Comparison of ENCODE assay signal across 9 mouse cellular contexts in the genomic region with DNA sequence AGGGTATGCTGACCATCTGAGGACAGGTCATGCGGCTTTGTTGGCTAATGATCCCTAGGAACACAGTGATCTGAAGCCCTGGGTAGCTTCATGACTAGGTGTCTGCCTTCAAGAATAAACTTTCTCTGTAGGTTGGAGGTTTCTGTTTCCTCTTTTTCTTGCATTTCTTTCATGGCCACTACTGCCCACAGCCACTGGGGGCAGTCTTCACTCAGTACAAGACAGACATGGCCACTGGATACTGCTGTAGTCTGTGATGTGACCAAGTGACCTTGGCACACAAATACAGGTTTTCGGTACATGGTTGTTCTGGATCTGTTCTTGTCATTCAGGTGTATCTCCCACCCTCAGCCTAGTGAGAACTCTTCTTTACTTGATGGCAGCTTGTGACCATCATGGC. TPM values are rescaled to one million over a fixed set of nuclear protein-coding genes. Genes with fewer than 3 reads are reported as not detected.
DNase-seq lines count a peak whose midpoint lies in the region; ATAC-seq lines count a peak whose summit lies in the region.
"Had no signal": no experiment of that assay in that cellular context is flagged by ENCODE, and none has a peak within 500 bp of the region (broad histone marks: within the 10 kb centered on the region; RNA-seq: fewer than 3 reads in every experiment).

No protein-coding gene starts in this region.

- no peaks in the 10 kb centered on the region for H3K9me3 ChIP-seq in midbrain, embryonic 12.5 days
- no peaks in the 10 kb centered on the region for H3K9me3 ChIP-seq in midbrain, embryonic 15.5 days
- H3K9me3 ChIP-seq in liver, embryonic 11.5 days (ENCODE audit: control insufficient read depth, low read length), result no peaks in the 10 kb centered on the region

- H3K4me3 ChIP-seq in midbrain, embryonic 12.5 days, result no peak overlapping the region
- H3K4me3 ChIP-seq in midbrain, embryonic 15.5 days, result no peak overlapping the region
- H3K4me3 ChIP-seq in liver, embryonic 11.5 days (ENCODE audit: low read depth, low read length), result no peak overlapping the region
- H3K4me3 ChIP-seq: myocyte had no signal

- H3K9ac ChIP-seq in midbrain, embryonic 12.5 days (replicated peaks), result no peak overlapping the region
- no peak overlapping the region for H3K9ac ChIP-seq in midbrain, embryonic 15.5 days
- no peak overlapping the region for H3K9ac ChIP-seq in liver, embryonic 11.5 days (ENCODE audit: low read depth, low read length)

- no peaks in the 10 kb centered on the region for H3K27me3 ChIP-seq in midbrain, embryonic 12.5 days
- H3K27me3 ChIP-seq in midbrain, embryonic 15.5 days (replicated peaks), result no peaks in the 10 kb centered on the region
- H3K27me3 ChIP-seq in liver, embryonic 11.5 days (replicated peaks; ENCODE audit: control insufficient read depth, insufficient read depth, low read length), result no peaks in the 10 kb centered on the region

- peaks cover 49% of the 10 kb centered on the region for H3K36me3 ChIP-seq in midbrain, embryonic 12.5 days
- H3K36me3 ChIP-seq in midbrain, embryonic 15.5 days (replicated peaks), result peaks cover 30% of the 10 kb centered on the region
- peaks cover 27% of the 10 kb centered on the region for H3K36me3 ChIP-seq in liver, embryonic 11.5 days (ENCODE audit: control insufficient read depth, insufficient read depth, low read length)

- ATAC-seq in midbrain, embryonic 12.5 days (ENCODE audit: low FRiP score, low read depth), result 0 out of 2 replicates have a peak, but pooled peaks have one; percentile 9
- ATAC-seq in midbrain, embryonic 15.5 days (replicated peaks), result no peak; the same call in 1 of the 2 replicates
- ATAC-seq in liver, embryonic 11.5 days (replicated peaks; ENCODE audit: low FRiP score), result peak; percentile 50

- no peaks in the 10 kb centered on the region for H3K4me1 ChIP-seq in midbrain, embryonic 12.5 days
- no peaks in the 10 kb centered on the region for H3K4me1 ChIP-seq in midbrain, embryonic 15.5 days
- H3K4me1 ChIP-seq in liver, embryonic 11.5 days (replicated peaks; ENCODE audit: control insufficient read depth, insufficient read depth, low read length), result no peaks in the 10 kb centered on the region

- peak; percentile 19 for DNase-seq in adrenal gland, adult 2 months
- DNase-seq in adrenal gland, postnatal 25 days, result no peak
- peak; percentile 58 to 71 for DNase-seq in cerebellum, postnatal 25 days
- DNase-seq in liver, embryonic 11.5 days (ENCODE audit: low spot score), result peak; percentile 32
- DNase-seq in spleen, adult 18-20 months, result peak; percentile 15 to 49
- no peak for DNase-seq in right cerebral cortex, postnatal 14 days

- H3K4me2 ChIP-seq in midbrain, embryonic 12.5 days (replicated peaks), result no peak overlapping the region
- H3K4me2 ChIP-seq in midbrain, embryonic 15.5 days, result no peak overlapping the region
- no peak overlapping the region for H3K4me2 ChIP-seq in liver, embryonic 11.5 days

- WGBS in midbrain, embryonic 12.5 days, result 92% methylated on average over 2 of the region's 2 CpGs
- WGBS in midbrain, embryonic 15.5 days, result 94% methylated on average over 2 of the region's 2 CpGs
- 86% methylated on average over 2 of the region's 2 CpGs for WGBS in liver, embryonic 11.5 days

- no peak overlapping the region for H3K27ac ChIP-seq in midbrain, embryonic 12.5 days (replicated peaks)
- no peak overlapping the region for H3K27ac ChIP-seq in midbrain, embryonic 15.5 days
- no peak overlapping the region for H3K27ac ChIP-seq in liver, embryonic 11.5 days (ENCODE audit: low read depth, low read length)

RNA-seq across cellular contexts. Expression of gene Pcgf3, which starts 24.2 kb away (rescaled TPM):
- total RNA-seq in adrenal gland, adult 2 months (2021), result 10 to 100 TPM; 31.8 to 50.9 TPM
- 5.2 and 8.4 TPM in 2 replicates for polyA plus RNA-seq in adrenal gland, adult 2 months (2012; rRNA removed)
- 40.3 and 55.4 TPM in 2 replicates for total RNA-seq in adrenal gland, postnatal 25 days (2021)
- polyA plus RNA-seq in midbrain, embryonic 12.5 days (2016; fragmentation: Nextera tagmentation; extraction: Ambion mirVana), result 35.3 and 40.3 TPM in 2 replicates
- polyA plus RNA-seq in midbrain, embryonic 15.5 days (2015; fragmentation: Nextera tagmentation; extraction: Ambion mirVana), result 24.6 and 32.2 TPM in 2 replicates
- polyA plus RNA-seq in liver, embryonic 11.5 days (2014; fragmentation: Nextera tagmentation; extraction: Ambion mirVana), result 17.6 and 19.6 TPM in 2 replicates

RNA-seq across cellular contexts. Expression of gene Mfsd7a, which starts 36.5 kb away (rescaled TPM):
- 1 to 10 TPM; 1.0 TPM for total RNA-seq in adrenal gland, adult 2 months (2021)
- polyA plus RNA-seq in adrenal gland, adult 2 months (2012; rRNA removed), result 3.0 TPM in 2 replicates
- total RNA-seq in adrenal gland, postnatal 25 days (2021), result 1.1 TPM in 2 replicates
- 0.12 and 0.20 TPM in 2 replicates for polyA plus RNA-seq in midbrain, embryonic 12.5 days (2016; fragmentation: Nextera tagmentation; extraction: Ambion mirVana)
- polyA plus RNA-seq in midbrain, embryonic 15.5 days (2015; fragmentation: Nextera tagmentation; extraction: Ambion mirVana), result 0.06 and 0.10 TPM in 2 replicates
- 0.12 TPM in 1 of 2 replicates, not detected in the other for polyA plus RNA-seq in liver, embryonic 11.5 days (2014; fragmentation: Nextera tagmentation; extraction: Ambion mirVana)

RNA-seq across cellular contexts. Expression of gene Atp5k, which starts 51.0 kb away (rescaled TPM):
- 100 to 1,000 TPM; 370 to 504 TPM for total RNA-seq in adrenal gland, adult 2 months (2021)
- polyA plus RNA-seq in adrenal gland, adult 2 months (2012; rRNA removed), result 22.4 and 22.9 TPM in 2 replicates
- 347 and 535 TPM in 2 replicates for total RNA-seq in adrenal gland, postnatal 25 days (2021)
- polyA plus RNA-seq in midbrain, embryonic 12.5 days (2016; fragmentation: Nextera tagmentation; extraction: Ambion mirVana), result 408 and 419 TPM in 2 replicates
- polyA plus RNA-seq in midbrain, embryonic 15.5 days (2015; fragmentation: Nextera tagmentation; extraction: Ambion mirVana), result 358 and 373 TPM in 2 replicates
- polyA plus RNA-seq in liver, embryonic 11.5 days (2014; fragmentation: Nextera tagmentation; extraction: Ambion mirVana), result 419 and 473 TPM in 2 replicates

Comparison
In these comparisons a context has a peak if more than half of its experiments do, and no peak if none do; other contexts are left out.
1. DNase-seq: peak in adrenal gland, adult 2 months (single experiment), cerebellum, postnatal 25 days (2 of 2), liver, embryonic 11.5 days (single experiment) and spleen, adult 18-20 months (2 of 2); none in adrenal gland, postnatal 25 days (single experiment) and right cerebral cortex, postnatal 14 days (single experiment).
2. RNA of gene Atp5k, which starts 51.0 kb away (polyA plus RNA-seq): 419 to 473 TPM in liver, embryonic 11.5 days, 408 to 419 TPM in midbrain, embryonic 12.5 days and 358 to 373 TPM in midbrain, embryonic 15.5 days; 22.4 to 22.9 TPM in adrenal gland, adult 2 months; every median in the first group is over 10 times any median in the second.